Comparison of ENCODE assay signal across 9 mouse cellular contexts in genomic region chr12:76537434-76537833, GRCm38 (mm10). TPM values are rescaled to one million over a fixed set of nuclear protein-coding genes. Genes with fewer than 3 reads are reported as not detected.
A peak's percentile ranks its signal among the peaks of the same experiment; 100 is the strongest.
DNase-seq lines count a peak whose midpoint lies in the region; ATAC-seq lines count a peak whose summit lies in the region.
"Had no signal": no experiment of that assay in that cellular context is flagged by ENCODE, and none has a peak within 500 bp of the region (broad histone marks: within the 10 kb centered on the region; RNA-seq: fewer than 3 reads in every experiment).

No protein-coding gene starts in this region.

- peaks cover 2% of the 10 kb centered on the region for H3K36me3 ChIP-seq in megakaryocyte, embryonic 14.5 days (replicated peaks; ENCODE audit: low read length)

- DNase-seq in 416B (ENCODE audit: low read depth): peak; percentile 89
- DNase-seq in NIH3T3 (ENCODE audit: low read depth): peak; percentile 89
- peak; percentile 32 to 48 for DNase-seq in thymus, postnatal 36 days
- no peak for DNase-seq in left cerebral cortex, adult 11 months (ENCODE audit: low spot score)
- no peak for DNase-seq in layer of hippocampus, adult 8-10 months (ENCODE audit: low spot score in 2 of 2)
- no peak for DNase-seq in layer of hippocampus, postnatal 25 days (ENCODE audit: extremely low spot score in 1 of 2, low spot score in 1 of 2)

- peaks cover 72% of the 10 kb centered on the region for H3K4me1 ChIP-seq in megakaryocyte, embryonic 14.5 days

- peaks cover 3% of the 10 kb centered on the region; the same call in 1 of the 2 replicates for H3K9me3 ChIP-seq in megakaryocyte, embryonic 14.5 days
- H3K9me3 ChIP-seq: limb, embryonic 13.5 days had no signal

- peak; percentile 76 for ATAC-seq in inflammation-experienced regulatory T-cells, adult 6 months

- H3K4me3 ChIP-seq in megakaryocyte, embryonic 14.5 days (replicated peaks): peak overlapping the region; percentile 76
- H3K4me3 ChIP-seq: limb, embryonic 13.5 days had no signal

- H3K27me3 ChIP-seq in megakaryocyte, embryonic 14.5 days (replicated peaks): peaks cover 35% of the 10 kb centered on the region

RNA-seq across cellular contexts. Expression of gene Plekhg3, which starts 6.7 kb away (rescaled TPM):
- 1 to 10 TPM; 1.9 to 3.5 (median 2.9) TPM for polyA plus RNA-seq in inflammation-experienced regulatory T-cells, adult 6 months (2017; shearing (Covaris generic))
- 2.2 and 4.4 TPM in 2 replicates for polyA plus RNA-seq in megakaryocyte, embryonic 14.5 days (2012; ENCODE audit: insufficient read depth, low replicate concordance)
- 10 to 100 TPM; 23.4 to 28.6 (median 24.9) TPM for total RNA-seq in layer of hippocampus, adult 8-10 months (2022)
- 10 to 100 TPM; 23.2 to 27.5 TPM for total RNA-seq in layer of hippocampus, postnatal 25 days (2021)

Comparison
In these comparisons a context has a peak if more than half of its experiments do, and no peak if none do; other contexts are left out.
1. DNase-seq: peak in 416B (single experiment), NIH3T3 (single experiment) and thymus, postnatal 36 days (2 of 2); none in left cerebral cortex, adult 11 months (single experiment), layer of hippocampus, adult 8-10 months (0 of 2) and layer of hippocampus, postnatal 25 days (0 of 2).